Mouse (Mus musculus) c-Kit-positive CD71-positive TER-119-negative erythroid progenitor cells, embryonic 14.5 days (primary cell): Measurements from ENCODE around the gene Sept9.

Source experiments
- DNase-seq: peaks from one replicate; pipeline ENCODE4 v3.0.0-alpha.2; 2013; ENCODE audit warnings: low read depth

Sept9 gene

DNA sequence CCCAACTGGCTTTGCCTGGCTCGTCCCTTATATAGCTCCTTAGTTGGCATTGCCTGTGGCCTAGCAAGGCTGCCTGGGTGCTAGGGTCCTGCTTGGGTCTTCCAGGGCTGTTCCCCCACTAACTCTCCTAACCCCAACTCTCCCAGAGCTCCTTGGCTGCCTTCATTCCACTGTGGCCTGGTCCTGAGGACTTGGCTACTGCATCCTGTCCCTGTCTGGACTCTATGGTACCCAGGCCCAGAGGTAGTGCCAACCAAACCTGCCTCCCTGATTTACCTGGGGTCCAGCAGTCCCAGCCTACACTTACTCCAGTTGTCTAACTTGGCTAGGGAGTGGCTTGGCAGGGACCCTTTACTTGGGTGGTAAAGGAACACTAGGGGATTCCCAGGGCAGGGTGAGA is 207.2 kb downstream of the Sept9 start:
- DNase-seq = no peak

- DNase-seq = no peak
These were observed 207.7 kb downstream of the Sept9 start for GRCm38 (mm10) chr11:117407196-117407595.

DNA sequence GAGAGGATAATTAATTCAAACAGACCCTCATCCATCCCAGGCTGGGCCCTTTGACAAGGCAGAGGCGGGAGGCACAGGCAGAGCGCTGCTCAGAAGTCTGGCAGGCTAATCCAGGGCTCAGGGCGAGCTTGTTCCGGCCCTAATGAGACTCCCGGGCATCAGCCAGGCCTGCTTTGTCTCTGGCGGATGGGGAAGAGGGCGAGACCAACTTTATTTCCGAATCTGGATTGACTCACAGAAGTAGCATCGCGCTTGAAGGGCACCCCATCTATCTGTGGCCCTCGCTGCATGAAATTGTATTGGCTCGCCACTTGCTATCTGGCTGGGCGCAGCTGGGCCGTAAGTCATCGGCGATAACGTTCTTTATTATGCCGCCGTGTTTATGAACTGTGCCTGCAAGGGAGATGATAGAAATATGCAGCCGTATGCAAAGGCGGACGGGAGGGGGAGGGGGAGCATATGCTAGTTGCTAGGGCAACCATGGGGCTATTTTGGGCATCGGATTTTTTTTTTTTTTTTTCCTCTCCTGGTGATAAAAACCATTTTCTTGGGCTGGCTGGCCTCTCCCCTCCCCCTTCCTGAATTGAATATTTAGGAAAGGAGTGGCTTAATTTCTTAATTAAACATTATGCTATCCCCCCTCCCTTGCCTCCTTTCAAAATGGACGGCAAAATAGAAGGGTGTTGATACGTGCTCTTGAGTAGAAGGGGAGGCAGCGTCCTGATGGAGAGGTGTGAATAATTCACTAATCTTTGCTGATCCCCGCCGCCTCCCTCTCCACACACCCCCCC is 208.4 kb downstream of the Sept9 start:
- peak; percentile 61 for DNase-seq

GRCm38 (mm10) chr11:117408442-117409031 is 209.1 kb downstream of the Sept9 start:
- DNase-seq = no peak

- DNase-seq = no peak
These were observed 209.9 kb downstream of the Sept9 start for GRCm38 (mm10) chr11:117409331-117409730.

DNA sequence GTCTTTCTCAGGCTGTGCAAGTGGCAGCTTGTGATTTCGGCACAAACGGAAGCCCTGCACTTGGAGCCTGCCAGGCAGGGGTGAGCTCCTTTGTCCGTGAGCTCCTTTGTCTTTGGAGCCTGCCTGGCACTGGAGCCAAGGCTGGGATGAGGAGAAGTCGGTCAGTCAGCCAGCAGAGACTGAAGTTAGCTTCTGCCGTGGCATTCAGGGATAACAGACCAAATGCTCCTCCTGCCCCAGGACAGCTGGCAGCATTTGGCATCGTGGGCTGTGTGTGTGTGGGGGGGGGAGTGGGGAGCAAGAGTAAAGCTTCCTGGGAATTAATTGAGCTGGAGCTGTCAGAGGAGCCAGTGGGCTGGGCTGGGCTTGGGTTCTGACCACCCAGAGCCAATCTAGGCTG is 210.6 kb downstream of the Sept9 start:
- no peak for DNase-seq

DNA sequence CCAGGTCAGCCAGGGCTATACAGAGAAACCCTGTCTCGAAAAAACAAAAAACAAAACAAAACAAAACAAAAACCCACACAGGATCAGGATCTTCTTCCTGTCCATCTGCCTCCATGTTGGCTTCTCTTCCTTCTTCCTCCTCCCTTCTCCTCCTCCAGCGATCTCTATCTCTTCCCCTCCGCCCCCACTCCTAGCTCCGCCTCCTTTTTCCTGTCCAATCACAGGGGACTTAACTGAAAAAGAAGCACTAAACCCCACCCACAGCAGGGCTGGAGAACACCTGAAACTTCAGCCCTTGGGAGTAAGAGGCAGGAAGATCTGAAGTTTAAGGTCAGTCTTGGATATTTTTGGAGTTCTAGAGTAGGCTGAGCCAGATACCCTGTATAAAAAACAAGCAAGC is 212.2 kb downstream of the Sept9 start:
- no peak for DNase-seq
